Mouse (Mus musculus) intestine, embryonic 15.5 days (tissue): ENCODE data around the gene Igsf3. TPM values are rescaled to one million over a fixed set of nuclear protein-coding genes. Genes with fewer than 3 reads are reported as not detected.

ENCODE experiments used
- ATAC-seq: fragments of 200-750 bp; cut with Nextera tagmentation; 2 replicates; pipeline ENCODE4 v1.8.0; 2017; ENCODE audit warnings: moderate TSS enrichment, moderate library complexity
- H3K27ac ChIP-seq: fragments of 300-500 bp; sonication (generic); 2 replicates; pipeline ENCODE4 v1.5.1; 2015; ENCODE audit warnings: mild to moderate bottlenecking, inconsistent platforms
- H3K27me3 ChIP-seq: fragments of 300-500 bp; sonication (generic); replicated peaks from 2 replicates; pipeline ENCODE4 v1.6.1; 2015; ENCODE audit warnings: inconsistent platforms
- H3K36me3 ChIP-seq: fragments of 300-500 bp; sonication (generic); 2 replicates; pipeline ENCODE4 v1.6.1; 2015; ENCODE audit warnings: inconsistent platforms
- H3K4me1 ChIP-seq: fragments of 300-500 bp; sonication (generic); replicated peaks from 2 replicates; pipeline ENCODE4 v1.6.1; 2015; ENCODE audit warnings: inconsistent platforms
- H3K4me2 ChIP-seq: fragments of 300-500 bp; sonication (generic); replicated peaks from 2 replicates; pipeline ENCODE4 v1.6.1; 2015; ENCODE audit warnings: mild to moderate bottlenecking, inconsistent platforms
- H3K4me3 ChIP-seq: fragments of 300-500 bp; sonication (generic); replicated peaks from 2 replicates; pipeline ENCODE4 v1.5.1; 2015; ENCODE audit warnings: inconsistent platforms
- H3K9ac ChIP-seq: fragments of 300-500 bp; sonication (generic); 2 replicates; pipeline ENCODE4 v1.6.1; 2015; ENCODE audit warnings: inconsistent platforms
- H3K9me3 ChIP-seq: fragments of 300-500 bp; sonication (generic); 2 replicates; pipeline ENCODE4 v1.6.1; 2016; ENCODE audit warnings: inconsistent platforms
- WGBS: fragments of 180-500 bp; shearing (Covaris S2); methylation state at CpG from one replicate; pipeline ENCODE4 v1.1.7; 2015; 5-methylcytosine and 5-hydroxymethylcytosine counted together
- polyA plus RNA-seq: library from polyadenylated mRNA; unstranded; fragments of >200 nt; fragmentation: Nextera tagmentation; extraction: Ambion mirVana; gene quantifications from 2 replicates; pipeline ENCODE4 v1.2.1, GENCODE M21; 2015

Igsf3 gene
- polyA plus RNA-seq, 1 experiment from 2014 or later, result 22.4 TPM

DNA sequence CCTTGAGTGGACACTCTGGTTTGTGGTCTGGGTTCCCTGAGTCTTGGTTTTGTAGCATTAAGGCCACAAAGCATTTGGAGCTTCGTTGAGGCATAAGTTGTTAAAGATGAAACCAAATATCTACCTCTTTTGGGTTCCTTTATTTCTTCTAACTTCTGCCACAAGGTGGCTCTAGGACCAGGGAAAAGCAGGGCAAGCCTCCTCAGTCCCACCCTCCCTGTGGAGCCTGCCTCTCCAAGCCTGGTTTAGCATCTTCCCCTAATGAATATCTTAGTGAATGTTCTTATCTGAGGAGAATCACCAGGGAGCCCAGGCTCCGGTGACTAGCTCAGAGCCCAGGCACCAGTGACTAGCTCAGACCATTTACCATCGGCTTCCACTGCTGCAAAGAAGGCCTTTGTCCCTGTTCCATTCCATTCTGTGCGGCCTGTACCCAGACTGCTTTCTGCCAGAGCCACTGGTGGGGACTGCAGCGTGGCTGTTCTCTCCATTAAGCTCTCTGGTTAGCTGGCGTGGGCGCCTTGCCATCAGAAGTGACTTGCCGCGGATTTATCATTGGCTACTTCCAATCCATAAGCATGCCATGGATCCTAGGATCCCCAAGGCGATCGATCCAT is 66.5 kb downstream of the Igsf3 start:
- Histone ChIP-seq H3K4me2 (no peak overlapping the region), H3K27me3 (no peaks in the 10 kb centered on the region), H3K9ac (no peak overlapping the region), H3K4me3 (no peak overlapping the region), H3K4me1 (no peaks in the 10 kb centered on the region), H3K9me3 (no peaks in the 10 kb centered on the region), H3K27ac (no peak overlapping the region), H3K36me3 (peaks cover 10% of the 10 kb centered on the region; the same call in 1 of the 2 replicates)
- 83% methylated on average over 11 of the region's 11 CpGs for WGBS
- ATAC-seq, result no peak; the same call in 1 of the 2 replicates

DNA sequence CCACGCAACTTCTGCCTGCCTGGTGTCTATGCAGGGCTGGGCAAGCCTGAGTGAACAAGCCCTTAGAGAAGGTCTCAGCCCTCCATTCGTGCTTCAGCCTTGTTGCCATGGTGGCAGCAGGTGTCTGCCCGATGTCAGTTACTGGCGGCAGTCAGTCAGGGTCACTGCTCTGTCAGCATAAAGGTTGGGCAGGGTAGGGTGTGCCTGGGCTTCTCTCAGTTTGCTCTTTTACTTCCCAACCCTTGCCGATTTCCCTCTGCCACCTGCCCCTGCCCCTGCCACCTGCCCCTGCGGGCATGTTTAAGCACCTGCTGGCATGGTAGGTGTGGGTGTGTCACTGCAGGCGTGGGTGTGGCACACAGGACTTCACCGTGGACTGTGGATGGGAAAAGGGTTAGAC is 67.6 kb downstream of the Igsf3 start:
- peak; percentile 53 for ATAC-seq

DNA sequence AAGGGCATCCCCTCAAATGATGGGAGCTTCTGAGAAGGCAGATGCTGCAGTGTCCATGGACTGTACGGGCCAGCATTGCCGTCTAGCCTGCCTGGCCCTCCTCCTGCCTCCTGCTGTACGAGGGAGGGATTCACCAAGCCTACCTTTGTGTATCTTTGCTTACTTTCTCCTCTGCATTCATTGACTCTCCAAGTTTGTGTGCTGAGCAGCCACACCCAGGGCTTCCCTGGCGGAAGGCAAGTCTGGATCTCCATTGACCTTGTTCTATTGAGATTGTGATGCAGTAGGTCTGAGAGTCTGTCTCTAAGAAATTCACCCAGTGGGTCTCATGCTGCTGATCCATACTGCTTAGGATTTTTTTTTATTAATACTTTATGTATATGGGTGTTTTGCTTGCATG is 70.4 kb downstream of the Igsf3 start:
- WGBS, result 76% methylated on average over 4 of the region's 4 CpGs
- no peak overlapping the region for H3K27ac ChIP-seq
- no peaks in the 10 kb centered on the region for H3K36me3 ChIP-seq
- H3K4me1 ChIP-seq, result no peaks in the 10 kb centered on the region
- no peaks in the 10 kb centered on the region for H3K9me3 ChIP-seq
- H3K27me3 ChIP-seq, result no peaks in the 10 kb centered on the region
- no peak overlapping the region for H3K4me2 ChIP-seq
- H3K4me3 ChIP-seq, result no peak overlapping the region
- H3K9ac ChIP-seq, result no peak overlapping the region
- ATAC-seq, result no peak

More for the DNA sequence above, 67.6 kb downstream of the Igsf3 start:
- no peaks in the 10 kb centered on the region for H3K27me3 ChIP-seq
- H3K4me3 ChIP-seq, result no peak overlapping the region
- H3K9ac ChIP-seq, result no peak overlapping the region
- no peak overlapping the region for H3K27ac ChIP-seq
- H3K9me3 ChIP-seq, result no peaks in the 10 kb centered on the region
- no peak overlapping the region for H3K4me2 ChIP-seq
- peaks cover 8% of the 10 kb centered on the region; the same call in 1 of the 2 replicates for H3K36me3 ChIP-seq
- WGBS, result 67% methylated on average over 8 of the region's 8 CpGs
- H3K4me1 ChIP-seq, result no peaks in the 10 kb centered on the region

DNA sequence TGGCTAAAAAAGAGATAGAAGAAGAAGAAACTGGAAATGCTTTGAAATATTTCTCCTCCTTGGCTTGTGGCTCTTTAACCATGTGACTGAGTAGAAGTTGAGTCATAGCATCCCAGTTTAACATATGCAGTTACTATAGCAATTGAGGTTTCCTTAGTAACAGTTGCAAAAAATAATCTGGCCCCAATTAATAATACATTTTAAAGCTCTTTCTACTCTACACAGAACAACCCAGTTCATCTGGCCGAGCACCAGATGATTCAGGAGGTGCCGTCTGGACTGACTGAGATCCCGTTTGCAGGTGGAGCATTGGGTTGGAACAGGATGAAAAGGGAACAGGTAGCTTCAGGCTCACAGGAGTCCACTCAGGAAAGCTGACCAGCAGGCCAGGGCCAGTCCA is 71.9 kb downstream of the Igsf3 start:
- H3K27ac ChIP-seq, result no peak overlapping the region
- no peaks in the 10 kb centered on the region for H3K4me1 ChIP-seq
- 87% methylated on average over 3 of the region's 3 CpGs for WGBS
- no peak overlapping the region for H3K9ac ChIP-seq
- H3K4me3 ChIP-seq, result no peak overlapping the region
- H3K36me3 ChIP-seq, result 0 out of 2 replicates have a peak, but pooled peaks cover 2% of the 10 kb centered on the region
- no peaks in the 10 kb centered on the region for H3K9me3 ChIP-seq
- no peaks in the 10 kb centered on the region for H3K27me3 ChIP-seq
- H3K4me2 ChIP-seq, result no peak overlapping the region
- no peak for ATAC-seq

DNA sequence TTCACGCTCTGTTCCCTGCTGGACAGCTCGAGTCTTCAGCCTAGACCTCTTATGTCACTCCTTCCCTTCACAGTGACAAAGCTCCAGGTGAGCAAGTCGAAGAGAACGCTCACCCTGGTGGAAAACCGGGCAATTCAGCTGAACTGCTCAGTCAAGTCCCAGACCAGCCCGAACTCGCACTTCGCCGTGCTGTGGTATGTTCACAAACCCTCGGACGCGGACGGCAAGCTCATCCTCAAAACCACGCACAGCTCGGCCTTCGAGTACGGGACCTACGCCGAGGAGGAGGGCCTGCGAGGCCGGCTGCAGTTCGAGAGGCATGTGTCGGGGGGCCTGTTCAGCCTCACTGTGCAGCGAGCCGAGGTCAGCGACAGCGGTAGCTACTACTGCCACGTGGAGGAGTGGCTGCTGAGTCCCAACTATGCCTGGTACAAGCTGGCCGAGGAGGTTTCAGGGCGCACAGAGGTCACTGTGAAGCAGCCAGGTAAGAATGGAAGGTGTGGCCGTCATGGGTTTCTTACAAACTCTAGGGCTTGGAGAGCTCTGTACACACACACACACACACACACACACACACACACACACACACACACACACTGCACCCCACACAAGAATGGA is 74.0 kb downstream of the Igsf3 start:
- 82% methylated on average over 31 of the region's 31 CpGs for WGBS
- Histone ChIP-seq H3K36me3 (0 out of 2 replicates have a peak, but pooled peaks cover 2% of the 10 kb centered on the region), H3K4me2 (no peak overlapping the region), H3K4me1 (no peaks in the 10 kb centered on the region), H3K9me3 (no peaks in the 10 kb centered on the region), H3K4me3 (no peak overlapping the region), H3K27ac (no peak overlapping the region), H3K9ac (no peak overlapping the region), H3K27me3 (no peaks in the 10 kb centered on the region)
- ATAC-seq, result peak; percentile 15; the same call in 1 of the 2 replicates

DNA sequence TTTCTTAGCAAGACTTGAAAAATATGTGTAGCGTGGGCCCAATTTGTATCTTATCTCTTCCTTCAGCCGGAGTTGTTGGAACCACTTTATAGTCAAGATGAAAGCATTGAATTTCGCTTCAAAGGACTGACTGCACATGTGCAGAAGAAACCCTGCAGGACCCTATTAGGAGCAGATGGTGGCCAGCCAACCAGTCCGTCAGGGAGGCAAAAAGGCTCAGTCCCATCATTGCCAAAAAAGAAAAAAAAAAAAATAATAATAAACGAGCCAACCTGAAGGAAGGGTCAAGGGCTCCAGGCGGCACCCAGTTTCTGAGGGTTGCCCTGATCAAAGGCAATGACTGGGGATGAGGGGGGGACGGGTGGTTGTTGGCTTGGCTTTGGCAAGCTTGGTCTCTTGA is 83.7 kb downstream of the Igsf3 start:
- Histone ChIP-seq H3K4me2 (no peak overlapping the region), H3K36me3 (peaks cover 19% of the 10 kb centered on the region), H3K27ac (no peak overlapping the region), H3K27me3 (no peaks in the 10 kb centered on the region), H3K9ac (no peak overlapping the region), H3K9me3 (no peaks in the 10 kb centered on the region; the same call in 1 of the 2 replicates), H3K4me1 (no peaks in the 10 kb centered on the region), H3K4me3 (no peak overlapping the region)
- ATAC-seq, result no peak
- WGBS, result 83% methylated on average over 7 of the region's 7 CpGs

DNA sequence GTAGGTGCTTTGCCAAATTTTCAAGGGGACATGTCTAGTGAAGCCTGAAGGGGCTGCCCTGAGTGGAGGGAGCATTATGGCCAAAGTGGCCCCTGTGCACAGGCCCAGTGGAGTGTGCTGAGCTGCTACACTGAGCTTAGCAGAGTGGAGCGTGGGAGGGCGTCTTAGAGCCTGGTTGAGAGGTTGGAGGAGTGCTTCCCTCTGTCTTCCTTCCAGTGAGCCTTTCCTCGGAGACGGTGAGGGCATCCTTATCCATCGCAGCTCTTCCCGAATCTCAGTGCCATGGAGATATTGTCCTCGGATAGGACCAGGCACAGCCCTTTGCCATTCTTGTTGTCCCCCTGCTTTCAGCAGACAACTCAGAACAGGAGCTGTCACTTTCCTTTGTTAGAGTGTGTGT is 84.2 kb downstream of the Igsf3 start:
- 77% methylated on average over 7 of the region's 7 CpGs for WGBS
- Histone ChIP-seq H3K36me3 (peaks cover 19% of the 10 kb centered on the region), H3K27ac (no peak overlapping the region), H3K9ac (no peak overlapping the region), H3K4me1 (no peaks in the 10 kb centered on the region), H3K9me3 (no peaks in the 10 kb centered on the region; the same call in 1 of the 2 replicates), H3K4me2 (no peak overlapping the region), H3K27me3 (no peaks in the 10 kb centered on the region), H3K4me3 (no peak overlapping the region)
- ATAC-seq, result no peak

DNA sequence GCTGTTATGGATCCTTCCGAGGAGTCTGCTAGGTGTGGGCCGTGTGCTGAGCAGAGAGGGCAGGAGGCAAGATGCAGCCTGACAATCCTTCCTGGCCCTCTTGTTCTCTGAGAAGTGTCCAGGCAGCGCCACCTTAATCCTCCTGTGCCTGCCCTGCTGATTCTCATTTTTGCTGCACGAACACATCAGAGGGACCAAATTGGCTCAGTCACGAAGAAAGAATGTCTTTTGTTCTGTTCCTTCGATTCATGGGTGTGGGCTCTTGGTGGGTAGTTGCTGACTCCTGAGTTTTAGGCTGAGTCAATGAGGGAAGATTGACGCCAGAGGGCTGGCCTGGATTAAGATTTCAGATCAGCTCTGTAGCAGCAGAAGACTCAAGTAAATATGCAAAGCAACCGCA is 84.9 kb downstream of the Igsf3 start:
- 50% methylated on average over 8 of the region's 8 CpGs for WGBS
- Histone ChIP-seq H3K27ac (no peak overlapping the region), H3K9ac (no peak overlapping the region), H3K4me1 (no peaks in the 10 kb centered on the region), H3K4me3 (no peak overlapping the region), H3K27me3 (no peaks in the 10 kb centered on the region), H3K9me3 (no peaks in the 10 kb centered on the region; the same call in 1 of the 2 replicates), H3K36me3 (peaks cover 19% of the 10 kb centered on the region), H3K4me2 (no peak overlapping the region)
- ATAC-seq, result no peak

DNA sequence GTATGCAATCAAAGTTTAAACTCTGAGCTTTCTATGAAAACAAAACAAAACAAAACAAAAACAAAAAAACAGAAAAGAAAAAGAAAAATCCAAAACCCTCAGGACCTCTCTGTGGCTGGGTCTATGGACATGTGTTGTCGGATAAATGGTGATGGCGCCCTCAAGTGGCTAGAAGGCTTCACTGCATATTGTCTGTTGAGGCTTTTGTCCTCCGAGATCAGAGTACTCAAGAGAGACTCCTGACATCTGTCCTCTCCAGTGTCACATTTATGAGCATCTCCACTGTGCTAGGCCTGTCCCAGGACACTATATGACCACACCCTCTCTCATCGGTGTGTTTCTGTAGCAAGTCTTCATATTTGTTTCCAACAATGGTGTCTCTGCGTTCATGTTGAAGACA is 85.4 kb downstream of the Igsf3 start:
- peaks cover 19% of the 10 kb centered on the region for H3K36me3 ChIP-seq
- no peak overlapping the region for H3K9ac ChIP-seq
- no peaks in the 10 kb centered on the region; the same call in 1 of the 2 replicates for H3K9me3 ChIP-seq
- no peak overlapping the region for H3K4me2 ChIP-seq
- peak; percentile 73 for ATAC-seq
- no peaks in the 10 kb centered on the region for H3K27me3 ChIP-seq
- 21% methylated on average over 5 of the region's 5 CpGs for WGBS
- no peak overlapping the region for H3K27ac ChIP-seq
- no peaks in the 10 kb centered on the region for H3K4me1 ChIP-seq
- no peak overlapping the region for H3K4me3 ChIP-seq

DNA sequence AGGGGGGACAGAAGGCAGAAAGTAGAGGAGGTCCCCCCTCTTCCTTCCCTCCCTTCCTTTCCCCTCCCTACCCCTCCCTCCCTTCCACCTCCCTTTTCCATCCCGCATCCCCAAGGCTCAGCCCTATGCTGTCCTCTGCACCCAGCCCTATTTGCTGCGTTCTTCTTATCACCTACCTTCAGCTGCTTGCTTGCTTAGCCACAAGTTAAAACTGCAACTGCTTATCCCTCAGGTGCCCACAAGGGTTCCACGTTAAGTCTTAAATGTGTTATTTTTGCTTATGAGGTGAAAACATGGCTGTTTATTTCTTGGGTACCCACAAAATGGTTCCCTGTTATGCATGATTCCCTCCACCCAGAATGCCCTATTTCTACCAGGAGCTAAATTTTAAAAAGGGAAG is 86.6 kb downstream of the Igsf3 start:
- ATAC-seq, result no peak
- Histone ChIP-seq H3K9ac (no peak overlapping the region), H3K27me3 (no peaks in the 10 kb centered on the region), H3K9me3 (no peaks in the 10 kb centered on the region), H3K36me3 (peaks cover 9% of the 10 kb centered on the region), H3K27ac (no peak overlapping the region), H3K4me2 (no peak overlapping the region), H3K4me3 (no peak overlapping the region), H3K4me1 (peaks cover under 1% of the 10 kb centered on the region)
- 82% methylated on average over 3 of the region's 3 CpGs for WGBS

DNA sequence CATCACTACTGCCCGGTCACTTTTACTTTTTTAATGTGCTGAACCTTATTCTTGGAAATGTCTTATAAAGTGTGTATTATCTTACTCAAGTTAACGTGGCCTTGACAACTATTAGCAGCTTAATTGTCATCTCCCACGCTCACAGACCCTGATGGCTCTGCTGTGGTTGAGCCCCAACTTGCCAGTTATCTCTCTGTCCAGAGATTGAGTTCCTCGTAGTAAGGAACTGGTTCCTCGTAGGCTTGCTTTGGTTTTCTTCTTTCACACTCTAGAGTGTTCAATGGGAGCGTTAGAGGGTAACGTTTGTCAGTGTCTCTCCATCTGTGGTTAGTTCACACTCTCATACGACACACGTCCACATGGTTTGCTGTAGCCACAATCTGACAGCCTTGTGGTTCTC is 92.8 kb downstream of the Igsf3 start:
- no peaks in the 10 kb centered on the region for H3K27me3 ChIP-seq
- ATAC-seq, result no peak
- no peaks in the 10 kb centered on the region for H3K36me3 ChIP-seq
- no peak overlapping the region for H3K4me3 ChIP-seq
- WGBS, result 89% methylated on average over 9 of the region's 9 CpGs
- H3K9me3 ChIP-seq, result no peaks in the 10 kb centered on the region
- no peak overlapping the region for H3K27ac ChIP-seq
- no peak overlapping the region for H3K4me2 ChIP-seq
- peaks cover 9% of the 10 kb centered on the region for H3K4me1 ChIP-seq
- H3K9ac ChIP-seq, result no peak overlapping the region

DNA sequence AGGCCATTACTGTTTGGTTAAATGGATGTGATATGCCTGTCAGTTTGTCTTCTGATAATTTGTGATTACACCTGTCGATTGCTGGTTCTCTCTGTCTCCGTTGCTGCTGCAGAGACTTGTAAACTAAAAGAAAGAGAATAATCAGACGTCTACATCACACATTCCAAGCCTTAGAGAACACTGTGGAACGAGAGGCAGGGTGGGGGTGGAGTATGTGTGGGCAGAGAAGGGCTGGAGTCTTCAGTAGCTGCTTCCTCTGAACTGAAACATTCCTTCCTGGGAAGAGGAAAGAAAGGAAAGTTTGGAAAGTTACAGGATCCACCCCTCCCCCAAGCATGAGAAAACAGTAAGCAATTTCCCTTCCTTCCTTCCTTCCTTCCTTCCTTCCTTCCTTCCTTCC is 95.0 kb downstream of the Igsf3 start:
- Histone ChIP-seq H3K36me3 (no peaks in the 10 kb centered on the region), H3K9me3 (no peaks in the 10 kb centered on the region), H3K27me3 (no peaks in the 10 kb centered on the region), H3K9ac (no peak overlapping the region), H3K27ac (no peak overlapping the region), H3K4me1 (peaks cover 9% of the 10 kb centered on the region), H3K4me2 (no peak overlapping the region), H3K4me3 (no peak overlapping the region)
- 7% methylated on average over 4 of the region's 4 CpGs for WGBS
- ATAC-seq, result no peak

DNA sequence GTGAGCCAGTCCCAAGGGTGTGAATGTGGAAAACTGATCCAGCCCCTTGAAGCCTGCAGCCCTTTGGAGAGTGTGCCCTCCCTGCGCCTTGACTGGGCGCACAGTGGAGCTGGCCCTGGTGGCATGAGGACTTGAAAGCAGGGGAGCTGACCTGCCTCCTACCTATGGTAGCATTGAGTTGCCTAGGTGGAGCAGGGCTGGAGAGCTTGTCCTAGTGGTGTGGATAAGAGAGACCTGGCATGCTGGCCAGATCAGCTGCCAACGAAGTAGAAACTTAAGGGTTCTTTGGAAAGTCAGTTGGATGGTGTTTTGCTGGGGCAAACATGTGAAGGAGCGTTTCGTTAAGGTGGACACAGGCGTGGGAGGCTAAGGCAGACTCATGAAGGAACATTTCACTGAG is 105.1 kb downstream of the Igsf3 start:
- Histone ChIP-seq H3K27ac (no peak overlapping the region), H3K4me3 (no peak overlapping the region), H3K36me3 (no peaks in the 10 kb centered on the region), H3K9ac (no peak overlapping the region), H3K4me2 (no peak overlapping the region), H3K4me1 (no peaks in the 10 kb centered on the region), H3K27me3 (no peaks in the 10 kb centered on the region), H3K9me3 (no peaks in the 10 kb centered on the region)
- WGBS, result 91% methylated on average over 6 of the region's 6 CpGs
- ATAC-seq, result no peak
